9 mouse cellular contexts compared by ENCODE assay signal in the genomic region with DNA sequence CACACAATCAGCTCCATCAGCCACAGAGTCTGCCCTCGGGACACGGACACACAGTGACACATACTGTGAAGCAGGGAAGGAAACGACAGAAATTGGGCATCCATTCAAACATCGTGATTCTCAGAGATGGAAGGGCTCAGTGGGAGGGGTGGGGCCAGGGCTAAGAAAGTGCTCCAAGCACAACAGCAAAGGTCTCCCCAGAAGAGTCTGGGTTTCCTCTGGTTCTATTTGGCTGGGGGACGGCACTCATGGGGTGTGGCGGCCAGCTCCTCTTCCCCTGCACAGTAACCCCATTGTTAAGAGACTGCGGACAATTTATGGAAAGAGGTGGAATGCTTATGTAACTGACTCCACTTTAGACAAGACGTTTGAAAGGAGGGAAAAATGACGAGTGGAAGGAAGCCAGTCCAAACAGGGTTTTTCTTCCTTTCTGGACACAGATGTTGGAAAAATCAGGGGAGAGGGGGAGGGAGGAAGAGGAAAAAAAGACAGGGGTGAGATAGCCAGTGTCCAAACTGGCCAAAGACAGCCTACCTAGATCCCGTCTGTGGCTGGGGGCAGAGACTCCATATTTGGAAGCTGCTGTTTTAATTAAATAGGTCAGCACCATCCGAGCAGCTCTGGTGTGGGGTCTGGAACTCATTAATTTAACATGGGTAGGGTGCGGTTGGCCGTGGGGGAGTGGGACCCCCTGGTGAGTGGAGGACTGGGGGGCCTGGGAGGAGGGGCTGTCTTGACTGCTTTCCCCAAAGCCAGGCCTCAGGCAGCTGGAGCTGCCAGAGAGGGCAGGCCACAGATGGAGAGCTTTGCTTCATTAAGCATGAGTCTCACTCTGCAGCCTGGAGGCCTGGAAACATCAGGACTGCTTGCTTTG. TPM values are rescaled to one million over a fixed set of nuclear protein-coding genes. Genes with fewer than 3 reads are reported as not detected.
DNase-seq lines count a peak whose midpoint lies in the region; ATAC-seq lines count a peak whose summit lies in the region.
"Had no signal": no experiment of that assay in that cellular context is flagged by ENCODE, and none has a peak within 500 bp of the region (broad histone marks: within the 10 kb centered on the region; RNA-seq: fewer than 3 reads in every experiment).

No protein-coding gene starts in this region.

- no peak overlapping the region for H3K4me3 ChIP-seq in embryonic facial prominence, embryonic 12.5 days
- no peak overlapping the region for H3K4me3 ChIP-seq in heart, embryonic 10.5 days
- H3K4me3 ChIP-seq in kidney, embryonic 16.5 days (ENCODE audit: low read length), result no peak overlapping the region
- no peak overlapping the region for H3K4me3 ChIP-seq in midbrain, embryonic 15.5 days
- H3K4me3 ChIP-seq: megakaryocyte, embryonic 14.5 days had no signal

- peaks cover 25% of the 10 kb centered on the region for H3K4me1 ChIP-seq in embryonic facial prominence, embryonic 12.5 days
- H3K4me1 ChIP-seq in heart, embryonic 10.5 days, result peaks cover 24% of the 10 kb centered on the region
- peaks cover 21% of the 10 kb centered on the region for H3K4me1 ChIP-seq in kidney, embryonic 16.5 days (ENCODE audit: insufficient read depth, low read length)
- H3K4me1 ChIP-seq in midbrain, embryonic 15.5 days, result peaks cover 15% of the 10 kb centered on the region

- peak overlapping the region; percentile 27 for H3K4me2 ChIP-seq in embryonic facial prominence, embryonic 12.5 days (replicated peaks)
- no peak overlapping the region for H3K4me2 ChIP-seq in kidney, embryonic 16.5 days (replicated peaks; ENCODE audit: low read depth, low read length)
- no peak overlapping the region for H3K4me2 ChIP-seq in midbrain, embryonic 15.5 days

- ATAC-seq in embryonic facial prominence, embryonic 12.5 days (ENCODE audit: insufficient number of reproducible peaks, insufficient read depth, low FRiP score, low TSS enrichment), result peak; percentile 84
- ATAC-seq in kidney, embryonic 16.5 days (ENCODE audit: low FRiP score, low TSS enrichment), result peak; percentile 90
- peak; percentile 81 for ATAC-seq in midbrain, embryonic 15.5 days (replicated peaks)
- ATAC-seq in megakaryocyte, adult 5-6 weeks (ENCODE audit: poor library complexity, severe bottlenecking), result no peak

- 10% methylated on average over 13 of the region's 13 CpGs for WGBS in embryonic facial prominence, embryonic 12.5 days
- whole genome bisulfite sequencing in heart, embryonic 10.5 days, result 30% methylated on average over 13 of the region's 13 CpGs
- WGBS in kidney, embryonic 16.5 days, result 12% methylated on average over 13 of the region's 13 CpGs
- WGBS in midbrain, embryonic 15.5 days, result 23% methylated on average over 13 of the region's 13 CpGs

- no peaks in the 10 kb centered on the region for H3K9me3 ChIP-seq in embryonic facial prominence, embryonic 12.5 days
- no peaks in the 10 kb centered on the region for H3K9me3 ChIP-seq in heart, embryonic 10.5 days
- H3K9me3 ChIP-seq in kidney, embryonic 16.5 days (ENCODE audit: low read length), result no peaks in the 10 kb centered on the region
- no peaks in the 10 kb centered on the region for H3K9me3 ChIP-seq in midbrain, embryonic 15.5 days

- H3K27me3 ChIP-seq in embryonic facial prominence, embryonic 12.5 days, result no peaks in the 10 kb centered on the region
- no peaks in the 10 kb centered on the region for H3K27me3 ChIP-seq in heart, embryonic 10.5 days (ENCODE audit: insufficient read depth, poor library complexity, severe bottlenecking)
- H3K27me3 ChIP-seq in kidney, embryonic 16.5 days (ENCODE audit: insufficient read depth, low read length), result no peaks in the 10 kb centered on the region
- H3K27me3 ChIP-seq in midbrain, embryonic 15.5 days (replicated peaks), result no peaks in the 10 kb centered on the region; the same call in 1 of the 2 replicates

- peak overlapping the region; percentile 96 for H3K27ac ChIP-seq in embryonic facial prominence, embryonic 12.5 days
- peak overlapping the region; percentile 83 for H3K27ac ChIP-seq in heart, embryonic 10.5 days
- peak overlapping the region; percentile 91 for H3K27ac ChIP-seq in kidney, embryonic 16.5 days (ENCODE audit: low read length)
- peak overlapping the region; percentile 69 for H3K27ac ChIP-seq in midbrain, embryonic 15.5 days

- peak; percentile 37 for DNase-seq in adrenal gland, postnatal 14 days
- DNase-seq in adrenal gland, adult 2 months, result no peak
- no peak for DNase-seq in heart, embryonic 10.5 days (ENCODE audit: low spot score)
- DNase-seq in thymus, adult 18-20 months, result no peak

- H3K36me3 ChIP-seq in embryonic facial prominence, embryonic 12.5 days, result no peaks in the 10 kb centered on the region
- H3K36me3 ChIP-seq in heart, embryonic 10.5 days, result no peaks in the 10 kb centered on the region
- no peaks in the 10 kb centered on the region for H3K36me3 ChIP-seq in kidney, embryonic 16.5 days (ENCODE audit: insufficient read depth, low read length)
- H3K36me3 ChIP-seq in midbrain, embryonic 15.5 days (replicated peaks), result no peaks in the 10 kb centered on the region

- no peak overlapping the region for H3K9ac ChIP-seq in embryonic facial prominence, embryonic 12.5 days
- peak overlapping the region; percentile 30; the same call in 1 of the 2 replicates for H3K9ac ChIP-seq in kidney, embryonic 16.5 days (replicated peaks; ENCODE audit: low read length)
- no peak overlapping the region for H3K9ac ChIP-seq in midbrain, embryonic 15.5 days

RNA-seq across cellular contexts. Expression of a gene that starts 32.7 kb away (rescaled TPM):
- 5.9 and 6.6 TPM in 2 replicates for total RNA-seq in adrenal gland, postnatal 14 days (2021)
- total RNA-seq in adrenal gland, adult 2 months (2021), result 1 to 10 TPM; 4.4 to 7.9 TPM
- polyA plus RNA-seq in adrenal gland, adult 2 months (2012; rRNA removed), result 4.1 and 5.2 TPM in 2 replicates
- polyA plus RNA-seq in embryonic facial prominence, embryonic 12.5 days (2016; fragmentation: Nextera tagmentation; extraction: Ambion mirVana), result 69.6 and 80.7 TPM in 2 replicates
- 7.5 and 11.5 TPM in 2 replicates for polyA plus RNA-seq in heart, embryonic 10.5 days (2016; fragmentation: Nextera tagmentation; extraction: Ambion mirVana)
- 10.0 and 20.0 TPM in 2 replicates for polyA plus RNA-seq in kidney, embryonic 16.5 days (2015; fragmentation: Nextera tagmentation; extraction: Ambion mirVana)
- 30.4 and 30.7 TPM in 2 replicates for polyA plus RNA-seq in midbrain, embryonic 15.5 days (2015; fragmentation: Nextera tagmentation; extraction: Ambion mirVana)
- not detected in 2 replicates for total RNA-seq in megakaryocyte, adult 5-6 weeks (2015)
- not detected in 2 replicates for total RNA-seq in megakaryocyte, adult 5-6 weeks (2017)

RNA-seq across cellular contexts. Expression of a gene that starts 51.9 kb away (rescaled TPM):
- total RNA-seq in adrenal gland, postnatal 14 days (2021), result 4.6 TPM in 2 replicates
- total RNA-seq in adrenal gland, adult 2 months (2021), result 1 to 10 TPM; 4.9 to 5.6 TPM
- polyA plus RNA-seq in adrenal gland, adult 2 months (2012; rRNA removed), result 12.8 and 15.1 TPM in 2 replicates
- 8.9 and 10.4 TPM in 2 replicates for polyA plus RNA-seq in embryonic facial prominence, embryonic 12.5 days (2016; fragmentation: Nextera tagmentation; extraction: Ambion mirVana)
- 6.8 and 8.3 TPM in 2 replicates for polyA plus RNA-seq in heart, embryonic 10.5 days (2016; fragmentation: Nextera tagmentation; extraction: Ambion mirVana)
- 17.5 and 17.8 TPM in 2 replicates for polyA plus RNA-seq in kidney, embryonic 16.5 days (2015; fragmentation: Nextera tagmentation; extraction: Ambion mirVana)
- polyA plus RNA-seq in midbrain, embryonic 15.5 days (2015; fragmentation: Nextera tagmentation; extraction: Ambion mirVana), result 3.4 and 3.9 TPM in 2 replicates
- 1.1 TPM in 2 replicates for total RNA-seq in megakaryocyte, adult 5-6 weeks (2015)
- total RNA-seq in megakaryocyte, adult 5-6 weeks (2017), result 0.99 and 2.6 TPM in 2 replicates
